In the genomic region with DNA sequence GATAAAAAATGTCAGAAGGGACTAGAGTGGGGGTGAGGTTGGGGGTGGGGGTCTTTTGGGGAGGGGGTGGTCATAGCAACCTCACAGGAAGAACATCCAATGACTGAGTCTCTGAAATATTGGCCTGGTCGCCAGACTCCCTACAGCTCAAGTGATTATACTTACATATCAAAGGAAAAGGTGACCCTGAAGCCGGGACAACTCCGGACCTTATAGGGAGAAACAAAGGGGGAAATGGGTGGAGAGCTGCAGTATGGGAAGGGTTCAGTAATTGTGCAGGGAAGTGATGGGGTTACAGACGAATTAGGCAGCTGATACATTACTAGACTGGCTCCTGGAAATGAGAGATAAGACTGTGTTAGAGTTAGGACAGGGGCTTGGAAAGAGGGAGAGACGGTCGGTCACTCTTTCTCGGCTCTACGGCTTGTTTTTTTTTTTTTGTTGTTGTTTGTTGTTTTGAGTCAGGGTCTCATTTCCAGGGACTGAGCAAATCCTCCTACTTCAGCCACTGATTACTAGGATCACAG, we compare ENCODE assay signal across 20 mouse cellular contexts.
DNase-seq lines count a peak whose midpoint lies in the region; ATAC-seq and TF ChIP-seq lines count a peak whose summit lies in the region.
"Had no signal": no experiment of that assay in that cellular context is flagged by ENCODE, and none has a peak within 500 bp of the region (broad histone marks: within the 10 kb centered on the region; RNA-seq: fewer than 3 reads in every experiment).

No protein-coding gene starts in this region.

- H3K79me2 ChIP-seq in heart, adult 2 months (replicated peaks; ENCODE audit: control insufficient read depth, insufficient read depth, low read length), result no peaks in the 10 kb centered on the region

- 45% methylated on average over 8 of the region's 8 CpGs for WGBS in heart, adult 2 months
- 14% methylated on average over 8 of the region's 8 CpGs for WGBS in liver, embryonic 14.5 days (ENCODE audit: insufficient replicate concordance)
- 61% methylated on average over 8 of the region's 8 CpGs for WGBS in midbrain, embryonic 15.5 days

- H3K36me3 ChIP-seq in heart, adult 2 months (ENCODE audit: control insufficient read depth, insufficient read depth, low read length), result no peaks in the 10 kb centered on the region
- no peaks in the 10 kb centered on the region for H3K36me3 ChIP-seq in E14TG2a.4 (ENCODE audit: insufficient read depth, low read length)
- H3K36me3 ChIP-seq in liver, embryonic 14.5 days (replicated peaks; ENCODE audit: control insufficient read depth, insufficient read depth, low read depth), result no peaks in the 10 kb centered on the region
- no peaks in the 10 kb centered on the region for H3K36me3 ChIP-seq in midbrain, embryonic 15.5 days (replicated peaks)
- H3K36me3 ChIP-seq: limb, embryonic 12.5 days had no signal

- ATAC-seq in liver, embryonic 14.5 days (ENCODE audit: insufficient read depth), result peak; percentile 53
- no peak for ATAC-seq in midbrain, embryonic 15.5 days (replicated peaks)
- ATAC-seq: forebrain, postnatal 0 days; hindbrain, embryonic 16.5 days; midbrain, embryonic 16.5 days had no signal

- H3K4me1 ChIP-seq in heart, adult 2 months (ENCODE audit: control insufficient read depth, insufficient read depth, low read length), result peaks cover 13% of the 10 kb centered on the region
- H3K4me1 ChIP-seq in E14TG2a.4 (replicated peaks; ENCODE audit: low read depth, low read length), result peaks cover 77% of the 10 kb centered on the region
- peaks cover 69 to 75% of the 10 kb centered on the region in 2 experiments for H3K4me1 ChIP-seq in liver, embryonic 14.5 days (replicated peaks; ENCODE audit: control insufficient read depth in 2 of 2, insufficient read depth in 2 of 2, low read length in 1 of 2)
- H3K4me1 ChIP-seq in midbrain, embryonic 15.5 days, result peaks cover 5% of the 10 kb centered on the region

- TF ChIP-seq POLR2A in heart, adult 2 months (IDR thresholded peaks at IDR 0.05; ENCODE audit: insufficient read depth, low read depth, low read length), result no peak

- DNase-seq in heart, adult 2 months, result no peak
- no peak for DNase-seq in heart, postnatal 14 days
- DNase-seq in c-Kit-negative CD71-positive TER-119-positive erythroid progenitor cells, embryonic 14.5 days (ENCODE audit: low read depth, low spot score), result peak; percentile 49
- DNase-seq in liver, embryonic 14.5 days (ENCODE audit: low read depth in 3 of 3, low spot score in 3 of 3), result peak; percentile 55 to 69 (median 55)
- DNase-seq in left cerebral cortex, adult 9 months (ENCODE audit: low spot score in 2 of 2), result no peak
- no peak for DNase-seq in thymus, postnatal 14 days
- DNase-seq: adrenal gland, postnatal 10 days; cerebellum, adult 9-10 months; embryo, embryonic 11 days; forebrain, postnatal 0 days; gastrocnemius, postnatal 14 days; heart, postnatal 36 days; kidney, adult 18-20 months; right cerebral cortex, postnatal 14 days had no signal

- H3K4me2 ChIP-seq in liver, embryonic 14.5 days (ENCODE audit: low read depth), result peak overlapping the region; percentile 64
- H3K4me2 ChIP-seq in midbrain, embryonic 15.5 days, result no peak overlapping the region
- H3K4me2 ChIP-seq: limb, embryonic 12.5 days had no signal

- H3K9ac ChIP-seq in heart, adult 2 months (ENCODE audit: low read depth, low read length), result no peak overlapping the region
- peak overlapping the region; percentile 42 for H3K9ac ChIP-seq in liver, embryonic 14.5 days (replicated peaks)
- H3K9ac ChIP-seq in midbrain, embryonic 15.5 days, result no peak overlapping the region
- H3K9ac ChIP-seq: forebrain, postnatal 0 days; limb, embryonic 12.5 days had no signal

- no peak for TF ChIP-seq CTCF in heart, adult 2 months (IDR thresholded peaks at IDR 0.05)
- no peak for TF ChIP-seq CTCF in E14TG2a.4 (conservative IDR thresholded peaks at IDR 0.05; ENCODE audit: low read length)
- TF ChIP-seq CTCF in liver, embryonic 14.5 days (IDR thresholded peaks at IDR 0.05; ENCODE audit: low read depth), result no peak

- no peak for TF ChIP-seq EP300 in heart, adult 2 months (IDR thresholded peaks at IDR 0.05; ENCODE audit: insufficient read depth, low read depth, low read length)
- peak; percentile 83 for TF ChIP-seq EP300 in liver, embryonic 14.5 days (IDR thresholded peaks at IDR 0.05; ENCODE audit: low read depth)

- intact Hi-C loops in heart, adult 2 months (cut with DNase I), result no loop called here
- intact Hi-C loops in heart, postnatal 14 days (cut with DNase I), result loop anchor here (10.0 kb wide), 1 partner anchor 316 kb away; no protein-coding TSS in a partner anchor

- H3K9me3 ChIP-seq in E14TG2a.4 (ENCODE audit: low read length), result no peaks in the 10 kb centered on the region
- no peaks in the 10 kb centered on the region for H3K9me3 ChIP-seq in liver, embryonic 14.5 days (ENCODE audit: control insufficient read depth, low read length)
- H3K9me3 ChIP-seq in midbrain, embryonic 15.5 days, result no peaks in the 10 kb centered on the region

- no peak overlapping the region for H3K4me3 ChIP-seq in heart, adult 2 months
- H3K4me3 ChIP-seq in E14TG2a.4 (replicated peaks; ENCODE audit: low read length), result peak overlapping the region; percentile 20; the same call in 1 of the 2 replicates
- H3K4me3 ChIP-seq in liver, embryonic 14.5 days (ENCODE audit: insufficient read depth in 1 of 2, low read depth in 2 of 2, low read length in 2 of 2), result 0 out of 4 replicates have a peak overlapping the region, but pooled peaks of 1 of the 2 experiments have one; percentile 10
- no peak overlapping the region for H3K4me3 ChIP-seq in midbrain, embryonic 15.5 days
- H3K4me3 ChIP-seq: limb, embryonic 12.5 days had no signal

- peak overlapping the region; percentile 5; the same call in 1 of the 2 replicates for H3K27ac ChIP-seq in heart, adult 2 months
- peak overlapping the region; percentile 96 for H3K27ac ChIP-seq in liver, embryonic 14.5 days
- no peak overlapping the region for H3K27ac ChIP-seq in midbrain, embryonic 15.5 days
- H3K27ac ChIP-seq: limb, embryonic 12.5 days; macrophage had no signal

- H3K27me3 ChIP-seq in heart, adult 2 months (ENCODE audit: control insufficient read depth, insufficient read depth, low read length), result no peaks in the 10 kb centered on the region
- peaks cover 9% of the 10 kb centered on the region; the same call in 1 of the 2 replicates for H3K27me3 ChIP-seq in E14TG2a.4 (ENCODE audit: insufficient read depth, low read length)
- no peaks in the 10 kb centered on the region for H3K27me3 ChIP-seq in liver, embryonic 14.5 days (ENCODE audit: control insufficient read depth, insufficient read depth, low read length)
- no peaks in the 10 kb centered on the region for H3K27me3 ChIP-seq in midbrain, embryonic 15.5 days (replicated peaks)
- H3K27me3 ChIP-seq: limb, embryonic 12.5 days had no signal

Comparison
In these comparisons a context has a peak if more than half of its experiments do, and no peak if none do; other contexts are left out.
1. DNase-seq: peak in c-Kit-negative CD71-positive TER-119-positive erythroid progenitor cells, embryonic 14.5 days (single experiment) and liver, embryonic 14.5 days (3 of 3); none in heart, adult 2 months (0 of 2), heart, postnatal 14 days (0 of 2), left cerebral cortex, adult 9 months (0 of 2) and thymus, postnatal 14 days (single experiment).